Mouse (Mus musculus) kidney, adult 11 months (tissue): ENCODE data around the gene Dnajb5.
A peak's percentile ranks its signal among the peaks of the same experiment; 100 is the strongest.

Source experiments
- DNase-seq: peaks from one replicate; pipeline ENCODE4 v3.0.0; 2022

The Dnajb5 gene

GRCm38 (mm10) chr4:42949676-42950051 lies at the start of gene Dnajb5:
Gene Dnajb5, plus strand, starts transcription at chr4:42949814.
- DNase-seq, result peak; percentile 99

- no peak for DNase-seq
Measured at GRCm38 (mm10) chr4:42900878-42901277, 48.7 kb upstream of the Dnajb5 start.

GRCm38 (mm10) chr4:42902174-42902573 lies 47.4 kb upstream of the Dnajb5 start:
- DNase-seq, result no peak

GRCm38 (mm10) chr4:42902730-42903129 lies 46.9 kb upstream of the Dnajb5 start:
- DNase-seq, result no peak

- no peak for DNase-seq
Measured at GRCm38 (mm10) chr4:42903942-42904341, 45.7 kb upstream of the Dnajb5 start.

GRCm38 (mm10) chr4:42904523-42904922 lies 45.1 kb upstream of the Dnajb5 start:
- no peak for DNase-seq

- no peak for DNase-seq
Measured at GRCm38 (mm10) chr4:42904966-42905365, 44.6 kb upstream of the Dnajb5 start.

- DNase-seq, result no peak
Measured at GRCm38 (mm10) chr4:42913391-42913790, 36.2 kb upstream of the Dnajb5 start.

GRCm38 (mm10) chr4:42915311-42915710 lies 34.3 kb upstream of the Dnajb5 start:
- no peak for DNase-seq

GRCm38 (mm10) chr4:42915966-42916365 lies 33.6 kb upstream of the Dnajb5 start:
- DNase-seq, result no peak

GRCm38 (mm10) chr4:42916617-42917401 lies 32.8 kb upstream of the Dnajb5 start, which contains the start of gene Phf24:
Gene Phf24, plus strand, starts transcription at chr4:42916660.
- no peak for DNase-seq

- no peak for DNase-seq
Measured at GRCm38 (mm10) chr4:42917402-42917774, 32.2 kb upstream of the Dnajb5 start.

GRCm38 (mm10) chr4:42920726-42921125 lies 28.9 kb upstream of the Dnajb5 start:
- no peak for DNase-seq

GRCm38 (mm10) chr4:42921536-42921935 lies 28.1 kb upstream of the Dnajb5 start:
- DNase-seq, result no peak

- DNase-seq, result no peak
Measured at GRCm38 (mm10) chr4:42922056-42922455, 27.6 kb upstream of the Dnajb5 start.

- no peak for DNase-seq
Measured at GRCm38 (mm10) chr4:42922461-42922860, 27.2 kb upstream of the Dnajb5 start.

- DNase-seq, result no peak
Measured at GRCm38 (mm10) chr4:42924095-42924710, 25.4 kb upstream of the Dnajb5 start.

GRCm38 (mm10) chr4:42928209-42928608 lies 21.4 kb upstream of the Dnajb5 start:
- DNase-seq, result no peak

- DNase-seq, result no peak
Measured at GRCm38 (mm10) chr4:42928952-42929351, 20.7 kb upstream of the Dnajb5 start.

GRCm38 (mm10) chr4:42932229-42932969 lies 17.2 kb upstream of the Dnajb5 start:
- DNase-seq, result peak; percentile 52

- DNase-seq, result peak; percentile 49
Measured at GRCm38 (mm10) chr4:42933630-42934029, 16.0 kb upstream of the Dnajb5 start.

GRCm38 (mm10) chr4:42941396-42941795 lies 8.2 kb upstream of the Dnajb5 start:
- no peak for DNase-seq

GRCm38 (mm10) chr4:42943341-42943740 lies 6.3 kb upstream of the Dnajb5 start:
- DNase-seq, result no peak

GRCm38 (mm10) chr4:42944185-42944584 lies 5.4 kb upstream of the Dnajb5 start:
- DNase-seq, result no peak
